Mouse (Mus musculus): ENCODE data around the gene Tef.

DNA sequence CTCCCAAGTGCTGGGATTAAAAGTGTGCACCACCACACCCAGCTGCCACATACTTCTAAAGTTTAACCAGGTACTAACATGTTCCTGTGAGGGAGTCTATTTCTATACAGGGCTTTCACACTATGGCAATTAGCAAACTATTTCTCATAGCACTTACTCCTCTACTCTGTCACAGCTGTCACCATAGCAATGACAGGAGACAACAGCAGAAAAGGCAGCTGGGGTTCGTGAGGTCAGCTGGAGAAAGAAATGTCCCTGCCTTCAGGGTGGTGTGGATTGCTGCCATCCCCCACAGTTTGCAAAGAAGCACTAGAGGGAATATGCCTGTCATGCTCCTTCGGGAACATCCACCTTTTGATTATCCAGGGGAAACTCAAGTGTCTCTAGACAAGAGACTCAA, 6.6 kb downstream of the Tef start:
- no peak for TF ChIP-seq POLR2A (IDR thresholded peaks at IDR 0.05; ENCODE audit: borderline replicate concordance, control insufficient read depth, low read depth, low read length)
- TF ChIP-seq CTCF (IDR thresholded peaks at IDR 0.05; ENCODE audit: control insufficient read depth, insufficient read depth, low read length) = no peak

Data from bone marrow, adult 2 months (tissue).